Mouse (Mus musculus) embryonic fibroblast, embryonic 13.5 days (primary cell): ENCODE measurements around the gene Khnyn. TPM values are rescaled to one million over a fixed set of nuclear protein-coding genes. Genes with fewer than 3 reads are reported as not detected.
A peak's percentile ranks its signal among the peaks of the same experiment; 100 is the strongest.

Source experiments
- H3K27ac ChIP-seq: 2 replicates; pipeline ENCODE4 v1.5.1; 2012; ENCODE audit warnings: low read length, control low read depth, inconsistent platforms; ENCODE audit not compliant: insufficient read depth
- H3K4me1 ChIP-seq: 2 replicates; pipeline ENCODE4 v1.6.1; 2011; ENCODE audit warnings: low read length; ENCODE audit not compliant: control insufficient read depth, insufficient read depth
- H3K4me3 ChIP-seq: 2 replicates; pipeline ENCODE4 v1.5.1; 2011; ENCODE audit warnings: mild to moderate bottlenecking, control low read depth, low read length; ENCODE audit not compliant: insufficient read depth
- CTCF ChIP-seq: IDR thresholded peaks from 2 replicates; pipeline ENCODE4 v1.5.1; 2011; ENCODE audit warnings: mild to moderate bottlenecking, control low read depth, low read length, moderate library complexity, borderline replicate concordance; ENCODE audit not compliant: insufficient read depth
- POLR2A ChIP-seq: IDR thresholded peaks from 2 replicates; pipeline ENCODE4 v1.6.1; 2011; ENCODE audit warnings: low read depth, mild to moderate bottlenecking, control low read depth, low read length, moderate library complexity
- polyA plus RNA-seq: library from polyadenylated mRNA; stranded (reverse); fragments of >200 nt; gene quantifications from 2 replicates; pipeline ENCODE4 v1.2.4, GENCODE M21; 2011; ENCODE audit warnings: low read depth; ENCODE audit not compliant: missing spikeins, insufficient read length

The Khnyn gene
- polyA plus RNA-seq, 1 experiment = 17.5 TPM

GRCm38 (mm10) chr14:55854406-55855100 lies 30.2 kb upstream of the Khnyn start:
- TF ChIP-seq POLR2A (no peak; the same call in 1 of the 2 replicates), CTCF (no peak)
- H3K4me1 ChIP-seq = peaks cover 6% of the 10 kb centered on the region; the same call in 1 of the 2 replicates
- peak overlapping the region; percentile 87 for H3K27ac ChIP-seq
- peak overlapping the region; percentile 76 for H3K4me3 ChIP-seq

- Histone ChIP-seq H3K4me1 (peaks cover 6% of the 10 kb centered on the region; the same call in 1 of the 2 replicates), H3K27ac (peak overlapping the region; percentile 87), H3K4me3 (peak overlapping the region; percentile 76)
- TF ChIP-seq POLR2A (peak; percentile 70; the same call in 1 of the 2 replicates), CTCF (no peak)
Observed at GRCm38 (mm10) chr14:55855101-55855561, 29.6 kb upstream of the Khnyn start.

- Histone ChIP-seq H3K4me3 (no peak overlapping the region), H3K27ac (no peak overlapping the region), H3K4me1 (peaks cover 6% of the 10 kb centered on the region; the same call in 1 of the 2 replicates)
- TF ChIP-seq POLR2A (no peak), CTCF (no peak)
Observed at GRCm38 (mm10) chr14:55857588-55857987, 27.2 kb upstream of the Khnyn start.

- TF ChIP-seq CTCF (no peak), POLR2A (no peak)
- no peak overlapping the region for H3K27ac ChIP-seq
- H3K4me1 ChIP-seq = no peaks in the 10 kb centered on the region
- no peak overlapping the region for H3K4me3 ChIP-seq
Observed at GRCm38 (mm10) chr14:55862186-55862585, 22.6 kb upstream of the Khnyn start.

- TF ChIP-seq POLR2A (no peak), CTCF (no peak)
- H3K27ac ChIP-seq = no peak overlapping the region
- H3K4me1 ChIP-seq = no peaks in the 10 kb centered on the region
- H3K4me3 ChIP-seq = no peak overlapping the region
Observed at GRCm38 (mm10) chr14:55862970-55863369, 21.8 kb upstream of the Khnyn start.

- no peak overlapping the region for H3K27ac ChIP-seq
- TF ChIP-seq POLR2A (no peak), CTCF (peak; percentile 77)
- H3K4me3 ChIP-seq = no peak overlapping the region
- no peaks in the 10 kb centered on the region for H3K4me1 ChIP-seq
Observed at GRCm38 (mm10) chr14:55863773-55864172, 21.0 kb upstream of the Khnyn start.

- no peak overlapping the region for H3K27ac ChIP-seq
- no peaks in the 10 kb centered on the region for H3K4me1 ChIP-seq
- H3K4me3 ChIP-seq = no peak overlapping the region
- TF ChIP-seq POLR2A (no peak), CTCF (no peak)
Observed at GRCm38 (mm10) chr14:55866962-55867361, 17.8 kb upstream of the Khnyn start.

GRCm38 (mm10) chr14:55868230-55869026 lies 16.3 kb upstream of the Khnyn start:
- Histone ChIP-seq H3K4me3 (no peak overlapping the region), H3K4me1 (no peaks in the 10 kb centered on the region), H3K27ac (no peak overlapping the region)
- TF ChIP-seq POLR2A (no peak), CTCF (no peak)

- Histone ChIP-seq H3K4me1 (no peaks in the 10 kb centered on the region), H3K4me3 (no peak overlapping the region), H3K27ac (no peak overlapping the region)
- TF ChIP-seq CTCF = no peak
- no peak for TF ChIP-seq POLR2A
Observed at GRCm38 (mm10) chr14:55869538-55869937, 15.2 kb upstream of the Khnyn start.

GRCm38 (mm10) chr14:55872039-55872438 lies 12.7 kb upstream of the Khnyn start:
- Histone ChIP-seq H3K27ac (no peak overlapping the region), H3K4me3 (no peak overlapping the region), H3K4me1 (no peaks in the 10 kb centered on the region)
- no peak for TF ChIP-seq CTCF
- TF ChIP-seq POLR2A = no peak
